8 mouse cellular contexts compared by ENCODE assay signal in genomic region chr3:52102601-52103530, GRCm38 (mm10). TPM values are rescaled to one million over a fixed set of nuclear protein-coding genes. Genes with fewer than 3 reads are reported as not detected.
DNase-seq lines count a peak whose midpoint lies in the region; ATAC-seq and TF ChIP-seq lines count a peak whose summit lies in the region.

No protein-coding gene starts in this region.

- TF ChIP-seq CTCF in CH12.LX (conservative IDR thresholded peaks at IDR 0.05 in 1 of 2, IDR thresholded peaks at IDR 0.05 in 1 of 2; ENCODE audit: low read depth in 2 of 2, low read length in 2 of 2): no peak
- TF ChIP-seq CTCF in lung, embryonic 14.5 days (IDR thresholded peaks at IDR 0.05; ENCODE audit: low read depth): 0 out of 2 replicates have a peak, but pooled peaks have one; percentile 2

- peaks cover 9% of the 10 kb centered on the region for H3K27me3 ChIP-seq in CH12.LX (replicated peaks)
- H3K27me3 ChIP-seq in forebrain, embryonic 13.5 days: no peaks in the 10 kb centered on the region
- H3K27me3 ChIP-seq in lung, embryonic 14.5 days (ENCODE audit: insufficient read depth, low read length): no peaks in the 10 kb centered on the region

- TF ChIP-seq POLR2A in CH12.LX (IDR thresholded peaks at IDR 0.05; ENCODE audit: low read depth, low read length): peak; percentile 92

- dilution Hi-C loops in CH12.LX (cut with MboI; ENCODE audit: extremely low pct_ligation_motif_present, extremely low pct_unique_long_range_greater_than_20kb, low sequenced_read_pairs): no loop called here

- peaks cover 0 to 15% of the 10 kb centered on the region in 2 experiments; a peak in 2 of 4 replicates for H3K4me1 ChIP-seq in CH12.LX (ENCODE audit: control insufficient read depth in 1 of 2, insufficient read depth in 2 of 2)
- no peaks in the 10 kb centered on the region for H3K4me1 ChIP-seq in brown adipose tissue, adult 24 weeks (ENCODE audit: control insufficient read depth, insufficient read depth, insufficient read length, low read length)
- H3K4me1 ChIP-seq in forebrain, embryonic 13.5 days: peaks cover 19% of the 10 kb centered on the region
- peaks cover 14% of the 10 kb centered on the region; the same call in 1 of the 2 replicates for H3K4me1 ChIP-seq in lung, embryonic 14.5 days (ENCODE audit: insufficient read depth)

- ATAC-seq in forebrain, embryonic 13.5 days: peak; percentile 80
- peak; percentile 84 for ATAC-seq in lung, embryonic 14.5 days (ENCODE audit: insufficient read depth)
- peak; percentile 10 for ATAC-seq in neutrophil, adult 5-6 weeks (ENCODE audit: extremely low read depth, insufficient number of reproducible peaks, low FRiP score, poor library complexity, severe bottlenecking)

- intact Hi-C loops in heart, postnatal 14 days (cut with DNase I): loop anchor here (1.0 to 5.0 kb wide), 3 partner anchors 57 to 211 kb away; no protein-coding TSS in a partner anchor

- no peak for TF ChIP-seq EP300 in CH12.LX (IDR thresholded peaks at IDR 0.05; ENCODE audit: low read length)

- peak overlapping the region; percentile 52 for H3K9ac ChIP-seq in CH12.LX (ENCODE audit: insufficient read depth, low read depth)
- H3K9ac ChIP-seq in forebrain, embryonic 13.5 days: peak overlapping the region; percentile 95
- peak overlapping the region; percentile 88 for H3K9ac ChIP-seq in lung, embryonic 14.5 days

- no peaks in the 10 kb centered on the region for H3K79me2 ChIP-seq in CH12.LX (replicated peaks; ENCODE audit: control insufficient read depth, extremely low read depth, insufficient read depth, poor library complexity, severe bottlenecking)

- no peak for TF ChIP-seq RAD21 in CH12.LX (IDR thresholded peaks at IDR 0.05; ENCODE audit: low read depth, low read length)

- peak overlapping the region; percentile 97 for H3K4me2 ChIP-seq in CH12.LX (ENCODE audit: insufficient read depth, low read depth, poor library complexity, severe bottlenecking)
- H3K4me2 ChIP-seq in forebrain, embryonic 13.5 days: peak overlapping the region; percentile 88
- H3K4me2 ChIP-seq in lung, embryonic 14.5 days: peak overlapping the region; percentile 70

- peak overlapping the region; percentile 49 to 80 (median 74) for H3K4me3 ChIP-seq in CH12.LX (replicated peaks in 1 of 3; ENCODE audit: low read depth in 2 of 3, low read length in 2 of 3, poor library complexity in 1 of 3)
- peak overlapping the region; percentile 88 for H3K4me3 ChIP-seq in brown adipose tissue, adult 24 weeks (ENCODE audit: insufficient read depth, low read depth, low read length)
- peak overlapping the region; percentile 86 for H3K4me3 ChIP-seq in forebrain, embryonic 13.5 days
- peak overlapping the region; percentile 68 for H3K4me3 ChIP-seq in lung, embryonic 14.5 days (ENCODE audit: low read depth, low read length)

- under 1% methylated on average over 52 of the region's 52 CpGs for WGBS in forebrain, embryonic 13.5 days
- 2% methylated on average over 49 of the region's 52 CpGs for WGBS in lung, embryonic 14.5 days

- H3K27ac ChIP-seq in CH12.LX (ENCODE audit: insufficient read depth, low read depth): peak overlapping the region; percentile 53; the same call in 1 of the 2 replicates
- peak overlapping the region; percentile 86 for H3K27ac ChIP-seq in brown adipose tissue, adult 24 weeks (replicated peaks; ENCODE audit: low read depth, low read length)
- H3K27ac ChIP-seq in forebrain, embryonic 13.5 days: peak overlapping the region; percentile 99
- peak overlapping the region; percentile 99 for H3K27ac ChIP-seq in lung, embryonic 14.5 days (ENCODE audit: low read depth)

- peaks cover 3% of the 10 kb centered on the region for H3K9me3 ChIP-seq in CH12.LX (replicated peaks; ENCODE audit: low read length)
- no peaks in the 10 kb centered on the region for H3K9me3 ChIP-seq in forebrain, embryonic 13.5 days (replicated peaks)
- no peaks in the 10 kb centered on the region for H3K9me3 ChIP-seq in lung, embryonic 14.5 days (ENCODE audit: low read depth, low read length)

- peak; percentile 76 for DNase-seq in CH12.LX (ENCODE audit: extremely low read depth)
- peak; percentile 77 to 80 for DNase-seq in heart, postnatal 14 days
- DNase-seq in layer of hippocampus, adult 18-20 months (ENCODE audit: low spot score in 2 of 2): peak; percentile 54 to 72
- DNase-seq in lung, embryonic 14.5 days: peak; percentile 94
- DNase-seq in thymus, adult 18-20 months: peak; percentile 67 to 74

- no peaks in the 10 kb centered on the region for H3K36me3 ChIP-seq in CH12.LX (replicated peaks in 1 of 2; ENCODE audit: control insufficient read depth in 1 of 2, insufficient read depth in 1 of 2, low read length in 1 of 2)
- no peaks in the 10 kb centered on the region for H3K36me3 ChIP-seq in forebrain, embryonic 13.5 days (ENCODE audit: poor library complexity, severe bottlenecking)
- H3K36me3 ChIP-seq in lung, embryonic 14.5 days (ENCODE audit: insufficient read depth): no peaks in the 10 kb centered on the region

- in situ Hi-C loops in CH12.LX (cut with MboI; ENCODE audit: low pct_ligation_motif_present, low pct_unique_long_range_greater_than_20kb, low sequenced_read_pairs): loop anchor here (5.0 kb wide), 1 partner anchor 56 kb away; no protein-coding TSS in a partner anchor

TF ChIP-seq in CH12.LX, 34 proteins besides CTCF, POLR2A, EP300 and RAD21:
- peak; percentile 59 for TF ChIP-seq SIN3A (IDR thresholded peaks at IDR 0.05; ENCODE audit: low read length)
- TF ChIP-seq CHD1 (IDR thresholded peaks at IDR 0.05; ENCODE audit: low read depth, low read length): no peak
- peak; percentile 76 for TF ChIP-seq NELFE (IDR thresholded peaks at IDR 0.05; ENCODE audit: low read depth, low read length)
- 0 out of 2 replicates have a peak, but pooled peaks have one; percentile 5 for TF ChIP-seq MEF2A (IDR thresholded peaks at IDR 0.05; ENCODE audit: borderline replicate concordance, low read depth, low read length)
- TF ChIP-seq UBTF (IDR thresholded peaks at IDR 0.05; ENCODE audit: low read depth, low read length): peak; percentile 57; the same call in 1 of the 2 replicates
- 0 out of 2 replicates have a peak, but pooled peaks have one; percentile 43 for TF ChIP-seq CHD2 (IDR thresholded peaks at IDR 0.05; ENCODE audit: low read length)
- TF ChIP-seq TCF12 (IDR thresholded peaks at IDR 0.05; ENCODE audit: low read depth, low read length): peak; percentile 12; the same call in 1 of the 2 replicates
- TF ChIP-seq MAZ (IDR thresholded peaks at IDR 0.05; ENCODE audit: low read depth, low read length): no peak; the same call in 1 of the 2 replicates
- TF ChIP-seq IRF4 (IDR thresholded peaks at IDR 0.05; ENCODE audit: low read depth, low read length): peak; percentile 0; the same call in 1 of the 2 replicates
- peak; percentile 75 for TF ChIP-seq ZMIZ1 (IDR thresholded peaks at IDR 0.05; ENCODE audit: low read depth, low read length)
- 0 out of 2 replicates have a peak, but pooled peaks have one; percentile 3 for TF ChIP-seq MYC (IDR thresholded peaks at IDR 0.05; ENCODE audit: low read depth, low read length)
- TF ChIP-seq TBP (conservative IDR thresholded peaks at IDR 0.05; ENCODE audit: low read depth, low read length): peak; percentile 58; the same call in 1 of the 2 replicates
- no peak for TF ChIP-seq ZNF384 (IDR thresholded peaks at IDR 0.05; ENCODE audit: low read depth, low read length)
- TF ChIP-seq POLR2AphosphoS2 (IDR thresholded peaks at IDR 0.05; ENCODE audit: low read depth, low read length): peak; percentile 57; the same call in 1 of the 2 replicates

RNA-seq across cellular contexts. Expression of gene Maml3, which starts 2.0 kb away (rescaled TPM):
- total RNA-seq in CH12.LX (2012; rRNA removed) (0.88 and 0.98 TPM in 2 replicates), CH12.LX (2014; rRNA removed) (0.78 and 0.81 TPM in 2 replicates)
- polyA plus RNA-seq in CH12.LX (2012; ENCODE audit: insufficient read length, low read depth): 1.4 and 1.8 TPM in 2 replicates
- polyA plus RNA-seq in brown adipose tissue, adult 24 weeks (2012; ENCODE audit: insufficient read depth, insufficient read length, missing spikeins): 0.58 and 1.0 TPM in 2 replicates
- polyA plus RNA-seq in forebrain, embryonic 13.5 days (2015; fragmentation: Nextera tagmentation; extraction: Ambion mirVana): 5.4 and 6.5 TPM in 2 replicates
- 1 to 10 TPM; 3.7 to 5.0 TPM for total RNA-seq in heart, postnatal 14 days (2021)
- total RNA-seq in layer of hippocampus, adult 18-20 months (2021): 1 to 10 TPM; 7.8 TPM
- polyA plus RNA-seq in lung, embryonic 14.5 days (2014; fragmentation: Nextera tagmentation; extraction: Ambion mirVana): 8.4 and 9.1 TPM in 2 replicates
- 11.5 and 11.9 TPM in 2 replicates for total RNA-seq in neutrophil, adult 5-6 weeks (2017)

Comparison
In these comparisons a context has a peak if more than half of its experiments do, and no peak if none do; other contexts are left out.
1. Peak in every context shown above with its lines: DNase-seq, ATAC-seq, H3K4me3 ChIP-seq and H3K27ac ChIP-seq.
2. ATAC-seq: peak in every context shown above with its lines; median percentile 84 in lung, embryonic 14.5 days; 80 in forebrain, embryonic 13.5 days; 10 in neutrophil, adult 5-6 weeks.